Mouse (Mus musculus) induced T-regulatory cell, adult 2 months (primary cell): ENCODE results near the gene Upk2.

ENCODE experiments used
- DNase-seq: peaks from one replicate; pipeline ENCODE4 v3.0.0-alpha.2; 2012; ENCODE audit warnings: low read depth

The Upk2 gene

GRCm38 (mm10) chr9:44488416-44488815 is 33.6 kb upstream of the Upk2 start:
- no peak for DNase-seq

GRCm38 (mm10) chr9:44487441-44487840 is 32.7 kb upstream of the Upk2 start:
- DNase-seq, result no peak

- DNase-seq, result no peak
Observed at GRCm38 (mm10) chr9:44486741-44487421, 32.1 kb upstream of the Upk2 start.

- DNase-seq, result no peak
Observed at GRCm38 (mm10) chr9:44486335-44486734, 31.6 kb upstream of the Upk2 start.

- no peak for DNase-seq
Observed at GRCm38 (mm10) chr9:44485516-44486161, 30.9 kb upstream of the Upk2 start.

GRCm38 (mm10) chr9:44485105-44485515 is 30.3 kb upstream of the Upk2 start:
- DNase-seq, result no peak

- no peak for DNase-seq
Observed at GRCm38 (mm10) chr9:44484311-44485104, 29.7 kb upstream of the Upk2 start.

GRCm38 (mm10) chr9:44483510-44484044 is 28.8 kb upstream of the Upk2 start:
- DNase-seq, result peak; percentile 65

- peak; percentile 55 for DNase-seq
Observed at GRCm38 (mm10) chr9:44483041-44483509, 28.3 kb upstream of the Upk2 start.

GRCm38 (mm10) chr9:44482552-44482951 is 27.8 kb upstream of the Upk2 start, which contains the start of gene Bcl9l:
Gene Bcl9l (plus strand): TSS chr9:44482825.
- peak; percentile 93 for DNase-seq

- no peak for DNase-seq
Observed at GRCm38 (mm10) chr9:44482112-44482511, 27.3 kb upstream of the Upk2 start.

- peak; percentile 92 for DNase-seq
Observed at GRCm38 (mm10) chr9:44479628-44480428, 25.1 kb upstream of the Upk2 start.

- peak; percentile 62 for DNase-seq
Observed at GRCm38 (mm10) chr9:44478959-44479605, 24.3 kb upstream of the Upk2 start.

- peak; percentile 68 for DNase-seq
Observed at GRCm38 (mm10) chr9:44478229-44478921, 23.6 kb upstream of the Upk2 start.

- peak; percentile 90 for DNase-seq
Observed at GRCm38 (mm10) chr9:44477339-44478228, 22.8 kb upstream of the Upk2 start.

GRCm38 (mm10) chr9:44475936-44476335 is 21.2 kb upstream of the Upk2 start:
- peak; percentile 51 for DNase-seq

- DNase-seq, result no peak
Observed at GRCm38 (mm10) chr9:44474327-44474726, 19.6 kb upstream of the Upk2 start.

GRCm38 (mm10) chr9:44473184-44473583 is 18.4 kb upstream of the Upk2 start:
- DNase-seq, result peak; percentile 68

GRCm38 (mm10) chr9:44468800-44469199 is 14.0 kb upstream of the Upk2 start:
- DNase-seq, result no peak
